Mouse (Mus musculus) hematopoietic stem cell, adult 5-6 weeks (primary cell): ENCODE measurements around the gene Hoxd8. TPM values are rescaled to one million over a fixed set of nuclear protein-coding genes. Genes with fewer than 3 reads are reported as not detected.

Experiments
- ATAC-seq, 2 experiments: fragments of 125-278 bp in 1 of 2; replicated peaks in 1 of 2; 2 replicates each; pipeline ENCODE4 v1.8.0; 2016 to 2017; ENCODE audit warnings: inconsistent platforms in 2 of 2, mild to moderate bottlenecking in 2 of 2, moderate number of reproducible peaks in 2 of 2, low read depth in 1 of 2, moderate TSS enrichment in 1 of 2; ENCODE audit not compliant: low FRiP score in 2 of 2, poor library complexity in 2 of 2, severe bottlenecking in 2 of 2, insufficient read depth in 1 of 2, low TSS enrichment in 1 of 2
- total RNA-seq: library from RNA; stranded (forward); fragments of 172-1452, 232-1000 nt; gene quantifications from 2 replicates; pipeline ENCODE4 v1.2.3, GENCODE M21; 2017

Hoxd8 gene
- total RNA-seq, 1 experiment from 2014 or later: not detected

DNA sequence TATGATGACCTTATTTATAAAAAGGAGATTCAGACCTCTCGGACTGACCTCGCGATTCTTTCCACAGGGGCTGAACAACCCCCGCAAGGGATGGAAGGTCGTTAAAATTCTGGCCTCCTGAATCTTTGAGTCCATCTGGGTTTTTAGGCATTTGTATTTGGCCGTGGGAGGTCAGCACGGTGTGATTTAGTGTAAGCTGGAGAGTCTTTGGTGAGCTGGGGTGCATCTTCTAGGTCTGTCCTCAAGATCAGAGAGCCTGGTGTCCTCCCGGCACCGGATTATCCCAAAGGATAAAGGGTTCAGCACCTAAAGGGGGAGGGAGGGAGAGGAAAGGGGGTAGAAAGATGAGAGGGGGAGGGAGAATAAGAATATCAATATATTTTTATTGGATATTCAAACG is 1.1 kb upstream of the Hoxd8 start:
- no peak for ATAC-seq

DNA sequence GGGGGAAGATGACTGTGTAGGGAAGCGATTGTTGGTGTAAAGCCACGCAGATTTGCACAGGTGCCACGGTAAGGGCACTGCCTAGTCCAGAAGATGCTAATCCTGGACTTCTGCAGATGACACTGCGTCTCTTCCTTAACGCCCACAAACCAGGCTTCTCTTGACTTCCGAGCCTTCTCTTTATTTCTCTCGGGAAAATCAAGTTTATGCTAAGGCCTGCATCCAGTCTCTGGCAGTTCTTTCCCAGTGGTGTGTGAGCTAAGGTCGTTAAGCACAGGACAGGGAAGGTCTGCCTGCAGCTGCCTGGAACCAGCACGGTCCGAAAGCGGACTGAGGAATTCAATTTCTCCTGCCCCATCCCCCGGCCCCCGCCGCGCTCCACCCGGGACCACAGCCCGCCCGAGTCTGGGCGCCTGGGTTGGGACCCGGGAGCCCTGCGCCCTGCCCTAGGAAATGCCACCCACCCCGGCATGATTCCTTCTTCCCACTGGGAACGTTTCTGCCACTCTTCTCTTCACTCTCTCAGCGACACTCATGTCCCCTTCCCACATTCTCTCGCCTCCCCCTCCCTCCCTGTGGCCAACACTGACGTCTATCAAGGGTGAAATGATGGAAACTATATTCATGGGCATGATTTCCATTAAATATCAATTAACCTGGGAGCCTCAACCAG is 559 bp upstream of the Hoxd8 start:
- no peak for ATAC-seq

DNA sequence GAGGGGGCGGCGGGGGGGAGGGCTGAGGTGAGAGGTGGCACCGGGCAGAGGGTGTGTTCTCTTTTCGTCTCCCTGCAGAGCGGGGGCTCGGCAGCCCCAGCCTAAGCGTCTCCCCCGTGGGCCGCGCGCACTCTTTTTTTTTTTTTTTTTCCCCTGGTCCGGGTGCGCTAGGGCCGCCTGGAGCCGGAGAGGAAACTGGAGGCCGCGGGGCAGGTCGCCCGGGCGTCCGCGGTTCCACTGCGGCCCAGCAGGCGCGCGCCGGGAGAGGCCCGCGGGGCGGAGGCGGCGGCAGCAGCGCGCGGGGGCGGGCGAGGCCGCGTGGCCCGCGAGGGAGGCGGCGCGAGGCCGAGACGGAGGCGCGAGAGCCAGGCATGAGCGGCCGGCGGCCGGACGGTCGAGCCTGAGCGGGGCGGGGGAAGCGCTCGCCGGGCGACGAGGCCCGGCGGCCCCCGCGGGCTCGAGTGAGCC is 618 bp downstream of the Hoxd8 start:
- no peak for ATAC-seq

- ATAC-seq: no peak
Observed at GRCm38 (mm10) chr2:74705467-74706089, 1.2 kb downstream of the Hoxd8 start.

GRCm38 (mm10) chr2:74706393-74706960 is 2.1 kb downstream of the Hoxd8 start:
- ATAC-seq: no peak

DNA sequence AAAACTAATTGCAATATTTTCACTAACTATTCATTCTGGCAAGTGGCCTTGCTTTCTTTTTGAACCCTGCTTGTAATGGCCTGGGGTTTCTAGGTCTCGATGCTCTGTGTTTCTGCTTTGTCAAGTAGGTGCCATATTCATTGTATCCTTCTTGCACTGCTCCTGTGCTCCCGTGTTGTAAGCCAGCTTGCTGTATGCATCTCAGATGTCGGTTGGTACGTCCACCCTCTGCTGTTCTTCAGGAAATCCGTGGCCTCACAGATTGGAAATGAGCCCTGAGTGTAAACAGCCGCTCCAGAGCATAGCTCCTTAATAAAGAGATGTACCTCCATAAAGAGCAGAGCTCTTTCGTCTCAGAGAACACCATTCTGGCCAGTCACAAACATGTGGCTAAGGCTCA is 3.2 kb downstream of the Hoxd8 start:
- no peak for ATAC-seq

DNA sequence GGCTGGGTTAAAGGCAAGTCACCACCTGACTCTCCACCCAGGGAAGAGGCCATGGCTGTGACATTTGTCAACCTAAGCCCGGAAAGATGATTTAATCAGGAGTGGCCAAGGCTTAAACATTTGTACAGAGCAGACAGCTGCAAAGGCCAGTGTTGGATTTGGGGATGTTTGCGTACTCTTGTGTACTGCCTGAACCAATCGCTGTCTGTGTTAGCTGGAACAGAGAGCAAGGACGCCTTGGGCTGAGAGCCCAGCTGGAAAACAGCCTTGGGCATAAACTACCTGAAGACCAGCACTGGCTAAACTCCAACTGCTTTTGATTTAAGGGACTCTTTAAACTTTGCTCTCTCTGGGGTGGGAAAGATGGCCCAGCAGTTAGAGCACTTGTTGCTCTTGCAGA is 4.3 kb downstream of the Hoxd8 start:
- no peak for ATAC-seq

DNA sequence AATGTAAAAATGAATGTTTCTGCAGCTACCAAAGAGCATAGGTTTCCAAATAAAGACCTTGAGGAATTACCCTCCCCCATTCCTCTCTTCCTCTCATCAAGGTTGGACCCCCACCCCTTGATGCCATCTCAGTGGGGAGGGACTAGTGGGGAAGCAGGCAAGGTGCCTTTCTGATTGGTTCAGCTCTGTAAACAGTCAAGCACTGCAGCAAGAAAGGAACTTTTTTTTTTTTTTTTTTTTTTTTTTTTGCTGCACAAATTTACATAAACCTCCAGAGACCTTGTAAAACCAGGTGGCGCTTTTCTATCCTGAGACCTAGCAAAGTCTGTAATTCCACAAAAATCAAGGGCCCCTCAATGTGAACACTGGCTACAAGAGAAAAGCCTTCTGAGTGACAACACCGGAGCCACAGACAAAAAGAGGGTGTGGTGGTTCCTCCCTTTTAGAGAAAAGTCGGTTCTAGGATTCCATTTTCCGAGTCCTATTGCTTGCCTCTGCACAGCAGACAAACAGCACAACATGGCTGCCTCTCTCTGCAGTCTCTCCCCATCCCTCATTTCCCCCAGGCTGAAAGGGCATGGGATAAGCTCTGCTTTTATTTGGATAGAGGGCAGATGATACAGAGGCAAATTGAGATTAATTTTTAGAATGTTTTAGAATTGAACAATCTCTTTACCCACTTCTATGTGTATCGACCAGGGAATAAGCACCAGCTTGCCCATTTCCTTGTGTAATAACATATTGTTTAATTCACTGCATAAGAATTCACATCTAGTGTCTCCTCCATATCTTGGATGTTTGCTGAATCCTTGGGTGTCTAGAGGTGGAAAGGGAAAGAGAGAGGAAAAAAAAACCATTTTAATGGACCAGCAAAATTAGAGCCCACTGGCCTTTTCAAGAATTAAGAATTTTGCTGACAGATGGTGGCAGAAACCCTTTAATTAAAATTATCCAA is 5.3 kb downstream of the Hoxd8 start:
- ATAC-seq: no peak; a peak in 1 of 4 replicates

DNA sequence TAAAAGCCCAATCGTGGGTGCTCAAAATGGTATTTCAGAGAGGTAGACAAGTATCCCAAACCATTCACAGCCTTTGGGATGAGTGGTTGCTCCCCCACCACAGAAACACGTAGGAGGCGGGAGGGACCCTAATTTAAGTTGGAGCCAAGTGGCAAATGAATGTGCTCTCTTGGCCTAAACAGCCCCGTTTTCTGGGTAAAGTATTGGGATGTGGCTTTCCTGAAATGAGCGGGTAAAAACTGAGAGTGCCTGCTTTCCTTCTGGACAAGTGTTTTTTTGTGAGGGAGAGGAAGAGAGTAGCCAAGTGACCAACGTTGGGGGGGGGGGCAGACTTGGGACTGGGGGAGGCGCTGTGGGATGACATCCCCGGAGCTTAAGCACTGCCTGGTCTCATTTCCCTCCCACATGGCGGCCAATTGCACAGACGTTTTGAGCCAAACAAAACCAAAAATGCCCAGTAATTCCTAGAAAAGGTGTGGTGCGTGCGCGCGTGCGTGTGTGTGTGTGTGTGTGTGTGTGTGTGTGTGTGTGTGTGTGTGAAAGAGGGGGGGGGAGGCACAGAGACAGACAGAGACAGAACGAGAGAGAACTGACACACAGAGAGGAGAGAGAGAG is 6.6 kb downstream of the Hoxd8 start:
- no peak for ATAC-seq

GRCm38 (mm10) chr2:74711721-74712621 is 7.6 kb downstream of the Hoxd8 start, which contains the start of the genes Hoxd3 and Hoxd4:
Hoxd3 (plus strand) TSS chr2:74711927.
Hoxd4 (plus strand) TSS chr2:74711929.
- ATAC-seq: no peak

- no peak for ATAC-seq
Observed at GRCm38 (mm10) chr2:74713239-74714150, 9.1 kb downstream of the Hoxd8 start.

DNA sequence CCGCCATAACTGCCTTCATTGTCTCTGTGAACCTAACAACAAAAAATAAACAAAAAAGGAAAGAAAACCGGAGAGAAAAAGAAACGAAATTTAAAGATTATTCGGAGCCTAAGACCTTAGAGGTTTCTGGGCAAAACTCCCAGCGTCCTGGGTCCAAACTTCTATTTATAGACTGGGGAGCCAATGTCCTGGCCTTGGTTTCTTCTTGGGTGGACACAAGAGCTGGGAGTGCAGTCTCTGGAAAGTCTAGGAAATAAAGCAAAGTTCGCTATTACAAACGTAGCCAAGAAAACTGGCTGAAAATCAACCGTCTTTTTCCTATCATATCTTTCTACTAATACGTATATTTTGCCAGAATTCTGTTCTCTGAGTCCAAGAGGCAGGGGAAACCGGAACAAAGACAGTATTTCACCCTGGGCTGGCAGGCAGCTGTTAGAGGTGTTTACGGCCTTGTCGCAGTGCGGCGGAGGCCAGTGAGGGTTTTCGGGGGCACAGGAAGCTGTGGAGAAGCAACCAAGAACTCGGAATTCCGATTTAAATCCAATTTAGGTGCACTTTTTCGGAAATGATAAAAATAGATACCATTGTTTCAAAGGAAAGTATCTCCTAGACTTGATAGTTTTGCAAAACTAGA is 9.9 kb downstream of the Hoxd8 start:
- no peak for ATAC-seq

DNA sequence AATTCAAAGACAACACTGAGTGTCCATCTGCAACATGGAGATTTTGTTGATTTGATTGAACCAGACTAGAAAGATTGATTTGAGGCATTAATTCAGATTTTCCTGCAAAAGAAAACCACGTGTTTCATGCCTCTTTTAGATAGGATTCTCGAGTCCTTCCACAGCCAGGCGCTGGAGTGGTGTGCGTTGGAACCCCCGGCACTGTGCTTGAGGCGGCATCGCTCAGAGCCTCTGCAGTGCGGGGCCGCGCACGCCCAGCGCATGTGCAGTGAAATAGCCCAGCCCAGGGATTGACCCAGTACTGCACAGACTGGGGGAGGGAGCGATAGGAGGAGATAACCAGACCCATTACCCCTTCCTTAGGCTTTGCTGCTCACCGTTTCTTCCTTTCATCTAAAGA is 10.5 kb downstream of the Hoxd8 start:
- ATAC-seq: no peak

- ATAC-seq: peak; percentile 80 to 93
Observed at GRCm38 (mm10) chr2:74715504-74716241, 11.3 kb downstream of the Hoxd8 start.
